Mouse (Mus musculus): ENCODE results near the gene Rps6kc1.

Rps6kc1 gene

GRCm38 (mm10) chr1:190911415-190912123 lies at the start of gene Rps6kc1:
Rps6kc1 (minus strand) TSS chr1:190911770.
- Histone ChIP-seq H3K27me3 (ENCODE audit: control insufficient read depth, insufficient read depth, low read length, poor library complexity, severe bottlenecking) (no peaks in the 10 kb centered on the region), H3K36me3 (ENCODE audit: control insufficient read depth, insufficient read depth, low read length, poor library complexity, severe bottlenecking) (no peaks in the 10 kb centered on the region)
- DNase-seq (ENCODE audit: low read depth, low spot score) = peak; percentile 66

- no peak for DNase-seq (ENCODE audit: low read depth, low spot score)
- H3K36me3 ChIP-seq (ENCODE audit: control insufficient read depth, insufficient read depth, low read length, poor library complexity, severe bottlenecking) = no peaks in the 10 kb centered on the region
- H3K27me3 ChIP-seq (ENCODE audit: control insufficient read depth, insufficient read depth, low read length, poor library complexity, severe bottlenecking) = no peaks in the 10 kb centered on the region
These were observed 47.3 kb upstream of the Rps6kc1 start for GRCm38 (mm10) chr1:190958821-190959220.

- Histone ChIP-seq H3K36me3 (ENCODE audit: control insufficient read depth, insufficient read depth, low read length, poor library complexity, severe bottlenecking) (no peaks in the 10 kb centered on the region), H3K27me3 (ENCODE audit: control insufficient read depth, insufficient read depth, low read length, poor library complexity, severe bottlenecking) (no peaks in the 10 kb centered on the region)
- DNase-seq (ENCODE audit: low read depth, low spot score) = no peak
These were observed 41.4 kb upstream of the Rps6kc1 start for GRCm38 (mm10) chr1:190953009-190953408.

- Histone ChIP-seq H3K27me3 (ENCODE audit: control insufficient read depth, insufficient read depth, low read length, poor library complexity, severe bottlenecking) (no peaks in the 10 kb centered on the region), H3K36me3 (ENCODE audit: control insufficient read depth, insufficient read depth, low read length, poor library complexity, severe bottlenecking) (no peaks in the 10 kb centered on the region)
- DNase-seq (ENCODE audit: low read depth, low spot score) = no peak
These were observed 39.4 kb upstream of the Rps6kc1 start for GRCm38 (mm10) chr1:190951014-190951413.

GRCm38 (mm10) chr1:190948846-190949245 lies 37.3 kb upstream of the Rps6kc1 start:
- DNase-seq (ENCODE audit: low read depth, low spot score) = no peak
- H3K27me3 ChIP-seq (ENCODE audit: control insufficient read depth, insufficient read depth, low read length, poor library complexity, severe bottlenecking) = no peaks in the 10 kb centered on the region
- H3K36me3 ChIP-seq (ENCODE audit: control insufficient read depth, insufficient read depth, low read length, poor library complexity, severe bottlenecking) = peaks cover 4% of the 10 kb centered on the region

- no peak for DNase-seq (ENCODE audit: low read depth, low spot score)
- Histone ChIP-seq H3K27me3 (ENCODE audit: control insufficient read depth, insufficient read depth, low read length, poor library complexity, severe bottlenecking) (no peaks in the 10 kb centered on the region), H3K36me3 (ENCODE audit: control insufficient read depth, insufficient read depth, low read length, poor library complexity, severe bottlenecking) (peaks cover 6% of the 10 kb centered on the region)
These were observed 36.9 kb upstream of the Rps6kc1 start for GRCm38 (mm10) chr1:190948439-190948838.

- Histone ChIP-seq H3K27me3 (ENCODE audit: control insufficient read depth, insufficient read depth, low read length, poor library complexity, severe bottlenecking) (no peaks in the 10 kb centered on the region), H3K36me3 (ENCODE audit: control insufficient read depth, insufficient read depth, low read length, poor library complexity, severe bottlenecking) (peaks cover 8% of the 10 kb centered on the region)
- no peak for DNase-seq (ENCODE audit: low read depth, low spot score)
These were observed 36.4 kb upstream of the Rps6kc1 start for GRCm38 (mm10) chr1:190947986-190948385.

GRCm38 (mm10) chr1:190944109-190944760 lies 32.7 kb upstream of the Rps6kc1 start:
- H3K36me3 ChIP-seq (ENCODE audit: control insufficient read depth, insufficient read depth, low read length, poor library complexity, severe bottlenecking) = peaks cover 22% of the 10 kb centered on the region
- no peaks in the 10 kb centered on the region for H3K27me3 ChIP-seq (ENCODE audit: control insufficient read depth, insufficient read depth, low read length, poor library complexity, severe bottlenecking)
- DNase-seq (ENCODE audit: low read depth, low spot score) = peak; percentile 76

- Histone ChIP-seq H3K27me3 (ENCODE audit: control insufficient read depth, insufficient read depth, low read length, poor library complexity, severe bottlenecking) (no peaks in the 10 kb centered on the region), H3K36me3 (ENCODE audit: control insufficient read depth, insufficient read depth, low read length, poor library complexity, severe bottlenecking) (peaks cover 24% of the 10 kb centered on the region)
- DNase-seq (ENCODE audit: low read depth, low spot score) = no peak
These were observed 28.2 kb upstream of the Rps6kc1 start for GRCm38 (mm10) chr1:190939803-190940202.

GRCm38 (mm10) chr1:190930181-190930580 lies 18.6 kb upstream of the Rps6kc1 start:
- no peak for DNase-seq (ENCODE audit: low read depth, low spot score)
- H3K27me3 ChIP-seq (ENCODE audit: control insufficient read depth, insufficient read depth, low read length, poor library complexity, severe bottlenecking) = no peaks in the 10 kb centered on the region
- H3K36me3 ChIP-seq (ENCODE audit: control insufficient read depth, insufficient read depth, low read length, poor library complexity, severe bottlenecking) = peaks cover 7% of the 10 kb centered on the region

- peak; percentile 14 for DNase-seq (ENCODE audit: low read depth, low spot score)
- Histone ChIP-seq H3K27me3 (ENCODE audit: control insufficient read depth, insufficient read depth, low read length, poor library complexity, severe bottlenecking) (no peaks in the 10 kb centered on the region), H3K36me3 (ENCODE audit: control insufficient read depth, insufficient read depth, low read length, poor library complexity, severe bottlenecking) (peaks cover 6% of the 10 kb centered on the region)
These were observed 17.6 kb upstream of the Rps6kc1 start for GRCm38 (mm10) chr1:190929010-190929695.

- no peaks in the 10 kb centered on the region for H3K27me3 ChIP-seq (ENCODE audit: control insufficient read depth, insufficient read depth, low read length, poor library complexity, severe bottlenecking)
- peak; percentile 99 for DNase-seq (ENCODE audit: low read depth, low spot score)
These were observed 16.9 kb upstream of the Rps6kc1 start for GRCm38 (mm10) chr1:190928370-190929009.

GRCm38 (mm10) chr1:190927751-190928369 lies 16.3 kb upstream of the Rps6kc1 start:
- H3K27me3 ChIP-seq (ENCODE audit: control insufficient read depth, insufficient read depth, low read length, poor library complexity, severe bottlenecking) = no peaks in the 10 kb centered on the region
- DNase-seq (ENCODE audit: low read depth, low spot score) = peak; percentile 29
- H3K36me3 ChIP-seq (ENCODE audit: control insufficient read depth, insufficient read depth, low read length, poor library complexity, severe bottlenecking) = peaks cover 2% of the 10 kb centered on the region; the same call in 1 of the 2 replicates

More at GRCm38 (mm10) chr1:190928370-190929009, 16.9 kb upstream of the Rps6kc1 start:
- peaks cover 3% of the 10 kb centered on the region; the same call in 1 of the 2 replicates for H3K36me3 ChIP-seq (ENCODE audit: control insufficient read depth, insufficient read depth, low read length, poor library complexity, severe bottlenecking)

GRCm38 (mm10) chr1:190927311-190927710 lies 15.7 kb upstream of the Rps6kc1 start:
- H3K36me3 ChIP-seq (ENCODE audit: control insufficient read depth, insufficient read depth, low read length, poor library complexity, severe bottlenecking) = no peaks in the 10 kb centered on the region
- no peak for DNase-seq (ENCODE audit: low read depth, low spot score)
- H3K27me3 ChIP-seq (ENCODE audit: control insufficient read depth, insufficient read depth, low read length, poor library complexity, severe bottlenecking) = no peaks in the 10 kb centered on the region

Measured in splenic B cell, adult 2 months (primary cell).